Mouse (Mus musculus): ENCODE results near the gene Entr1. TPM values are rescaled to one million over a fixed set of nuclear protein-coding genes. Genes with fewer than 3 reads are reported as not detected.

Gene Entr1
- polyA plus RNA-seq, 1 experiment from 2014 or later: 116 TPM

- H3K9me3 ChIP-seq (ENCODE audit: low read depth, low read length): no peaks in the 10 kb centered on the region
- no peak overlapping the region for H3K9ac ChIP-seq
- no peak overlapping the region for H3K4me2 ChIP-seq
- H3K27ac ChIP-seq (ENCODE audit: low read depth): 0 out of 2 replicates have a peak overlapping the region, but pooled peaks have one; percentile 4
- peaks cover 10% of the 10 kb centered on the region; the same call in 1 of the 2 replicates for H3K4me1 ChIP-seq (ENCODE audit: insufficient read depth)
- 46% methylated on average over 7 of the region's 7 CpGs for WGBS
- no peaks in the 10 kb centered on the region for H3K27me3 ChIP-seq (ENCODE audit: insufficient read depth, low read length)
- H3K4me3 ChIP-seq (ENCODE audit: low read depth, low read length): no peak overlapping the region
- DNase-seq (peak; percentile 51), ATAC-seq (ENCODE audit: insufficient read depth) (no peak)
- no peaks in the 10 kb centered on the region for H3K36me3 ChIP-seq (ENCODE audit: insufficient read depth)
- TF ChIP-seq CTCF (IDR thresholded peaks at IDR 0.05; ENCODE audit: low read depth): no peak
Observed at GRCm38 (mm10) chr2:26356678-26357077, 32.4 kb downstream of the Entr1 start.

GRCm38 (mm10) chr2:26356231-26356630, 32.9 kb downstream of the Entr1 start:
- peaks cover 10% of the 10 kb centered on the region; the same call in 1 of the 2 replicates for H3K4me1 ChIP-seq (ENCODE audit: insufficient read depth)
- H3K27ac ChIP-seq (ENCODE audit: low read depth): no peak overlapping the region
- ATAC-seq (ENCODE audit: insufficient read depth) (no peak), DNase-seq (no peak)
- H3K4me2 ChIP-seq: no peak overlapping the region
- no peak overlapping the region for H3K4me3 ChIP-seq (ENCODE audit: low read depth, low read length)
- 64% methylated on average over 4 of the region's 4 CpGs for WGBS
- no peaks in the 10 kb centered on the region for H3K27me3 ChIP-seq (ENCODE audit: insufficient read depth, low read length)
- no peak overlapping the region for H3K9ac ChIP-seq
- H3K36me3 ChIP-seq (ENCODE audit: insufficient read depth): no peaks in the 10 kb centered on the region
- no peak for TF ChIP-seq CTCF (IDR thresholded peaks at IDR 0.05; ENCODE audit: low read depth)
- H3K9me3 ChIP-seq (ENCODE audit: low read depth, low read length): no peaks in the 10 kb centered on the region

GRCm38 (mm10) chr2:26354401-26354800, 34.7 kb downstream of the Entr1 start:
- no peaks in the 10 kb centered on the region for H3K9me3 ChIP-seq (ENCODE audit: low read depth, low read length)
- no peaks in the 10 kb centered on the region for H3K27me3 ChIP-seq (ENCODE audit: insufficient read depth, low read length)
- H3K27ac ChIP-seq (ENCODE audit: low read depth): no peak overlapping the region
- H3K36me3 ChIP-seq (ENCODE audit: insufficient read depth): peaks cover 11% of the 10 kb centered on the region; the same call in 1 of the 2 replicates
- 78% methylated on average over 4 of the region's 4 CpGs for WGBS
- H3K9ac ChIP-seq: no peak overlapping the region
- H3K4me1 ChIP-seq (ENCODE audit: insufficient read depth): peaks cover 17% of the 10 kb centered on the region; the same call in 1 of the 2 replicates
- no peak for TF ChIP-seq CTCF (IDR thresholded peaks at IDR 0.05; ENCODE audit: low read depth)
- H3K4me2 ChIP-seq: no peak overlapping the region
- no peak overlapping the region for H3K4me3 ChIP-seq (ENCODE audit: low read depth, low read length)
- ATAC-seq (ENCODE audit: insufficient read depth): no peak
- no peak for DNase-seq

- TF ChIP-seq CTCF (IDR thresholded peaks at IDR 0.05; ENCODE audit: low read depth): no peak
- Histone ChIP-seq H3K9me3 (ENCODE audit: low read depth, low read length) (no peaks in the 10 kb centered on the region), H3K27ac (ENCODE audit: low read depth) (no peak overlapping the region), H3K9ac (peak overlapping the region; percentile 94; the same call in 1 of the 2 replicates), H3K27me3 (ENCODE audit: insufficient read depth, low read length) (no peaks in the 10 kb centered on the region), H3K36me3 (ENCODE audit: insufficient read depth) (peaks cover 21% of the 10 kb centered on the region; the same call in 1 of the 2 replicates), H3K4me1 (ENCODE audit: insufficient read depth) (peaks cover 17% of the 10 kb centered on the region; the same call in 1 of the 2 replicates), H3K4me3 (ENCODE audit: low read depth, low read length) (peak overlapping the region; percentile 80), H3K4me2 (peak overlapping the region; percentile 98)
- ATAC-seq (ENCODE audit: insufficient read depth) (no peak), DNase-seq (no peak)
- WGBS: 88% methylated on average over 11 of the region's 11 CpGs
Observed at GRCm38 (mm10) chr2:26353066-26353980, 35.8 kb downstream of the Entr1 start.

GRCm38 (mm10) chr2:26352291-26352910, 36.7 kb downstream of the Entr1 start:
- Histone ChIP-seq H3K36me3 (ENCODE audit: insufficient read depth) (peaks cover 30% of the 10 kb centered on the region), H3K4me3 (ENCODE audit: low read depth, low read length) (peak overlapping the region; percentile 80), H3K4me2 (peak overlapping the region; percentile 98), H3K27ac (ENCODE audit: low read depth) (peak overlapping the region; percentile 69), H3K9me3 (ENCODE audit: low read depth, low read length) (no peaks in the 10 kb centered on the region), H3K4me1 (ENCODE audit: insufficient read depth) (peaks cover 17% of the 10 kb centered on the region; the same call in 1 of the 2 replicates), H3K27me3 (ENCODE audit: insufficient read depth, low read length) (no peaks in the 10 kb centered on the region), H3K9ac (peak overlapping the region; percentile 94)
- DNase-seq (no peak), ATAC-seq (ENCODE audit: insufficient read depth) (peak; percentile 19; the same call in 1 of the 2 replicates)
- TF ChIP-seq CTCF (IDR thresholded peaks at IDR 0.05; ENCODE audit: low read depth): no peak
- WGBS: 4% methylated on average over 36 of the region's 36 CpGs

- peaks cover 14% of the 10 kb centered on the region; the same call in 1 of the 2 replicates for H3K4me1 ChIP-seq (ENCODE audit: insufficient read depth)
- no peaks in the 10 kb centered on the region for H3K9me3 ChIP-seq (ENCODE audit: low read depth, low read length)
- H3K4me2 ChIP-seq: peak within 1 kb of the TSS; percentile 98
- TF ChIP-seq CTCF (IDR thresholded peaks at IDR 0.05; ENCODE audit: low read depth): peak; percentile 80
- WGBS: 2% methylated on average over 62 of the region's 62 CpGs
- peak; percentile 97 for DNase-seq
- H3K36me3 ChIP-seq (ENCODE audit: insufficient read depth): peaks cover 38% of the 10 kb centered on the region
- peak within 1 kb of the TSS; percentile 80 for H3K4me3 ChIP-seq (ENCODE audit: low read depth, low read length)
- ATAC-seq (ENCODE audit: insufficient read depth): peak; percentile 74
- no peaks in the 10 kb centered on the region for H3K27me3 ChIP-seq (ENCODE audit: insufficient read depth, low read length)
- H3K9ac ChIP-seq: peak within 1 kb of the TSS; percentile 94
- peak within 1 kb of the TSS; percentile 91 for H3K27ac ChIP-seq (ENCODE audit: low read depth)
Observed at GRCm38 (mm10) chr2:26351358-26352290, 37.5 kb downstream of the Entr1 start, which contains the start of gene Dnlz. Gene Dnlz, minus strand, starts transcription at chr2:26352110.
